Mouse (Mus musculus) heart, embryonic 11.5 days (tissue): ENCODE measurements around the gene Olfr523. TPM values are rescaled to one million over a fixed set of nuclear protein-coding genes. Genes with fewer than 3 reads are reported as not detected.

Experiments
- ATAC-seq: fragments of 200-750 bp; cut with Nextera tagmentation; replicated peaks from 2 replicates; pipeline ENCODE4 v1.8.0; 2017; ENCODE audit warnings: moderate library complexity; ENCODE audit not compliant: insufficient number of reproducible peaks, low FRiP score, low TSS enrichment
- H3K27ac ChIP-seq: fragments of 300-500 bp; sonication (generic); 2 replicates; pipeline ENCODE4 v1.5.1; 2014; ENCODE audit warnings: mild to moderate bottlenecking, low read depth, low read length
- H3K27me3 ChIP-seq: fragments of 300-500 bp; sonication (generic); 2 replicates; pipeline ENCODE4 v1.6.1; 2014; ENCODE audit warnings: mild to moderate bottlenecking, low read length, mixed read lengths; ENCODE audit not compliant: control insufficient read depth, insufficient read depth
- H3K36me3 ChIP-seq: fragments of 300-500 bp; sonication (generic); 2 replicates; pipeline ENCODE4 v1.6.1; 2014; ENCODE audit warnings: mild to moderate bottlenecking, low read length, moderate library complexity, mixed read lengths; ENCODE audit not compliant: control insufficient read depth, insufficient read depth
- H3K4me1 ChIP-seq: fragments of 300-500 bp; sonication (generic); 2 replicates; pipeline ENCODE4 v1.6.1; 2014; ENCODE audit warnings: low read length; ENCODE audit not compliant: control insufficient read depth, insufficient read depth
- H3K4me2 ChIP-seq: fragments of 300-500 bp; sonication (generic); 2 replicates; pipeline ENCODE4 v1.6.1; 2014; ENCODE audit warnings: mild to moderate bottlenecking, moderate library complexity
- H3K4me3 ChIP-seq: fragments of 300-500 bp; sonication (generic); 2 replicates; pipeline ENCODE4 v1.5.1; 2014; ENCODE audit warnings: low read depth, low read length
- H3K9ac ChIP-seq: fragments of 300-500 bp; sonication (generic); 2 replicates; pipeline ENCODE4 v1.6.1; 2014; ENCODE audit warnings: mild to moderate bottlenecking, low read depth, low read length, moderate library complexity
- H3K9me3 ChIP-seq: fragments of 300-500 bp; sonication (generic); replicated peaks from 2 replicates; pipeline ENCODE4 v1.6.1; 2016; ENCODE audit warnings: low read length; ENCODE audit not compliant: control insufficient read depth
- WGBS: fragments of 180-500 bp; shearing (Covaris S2); extraction: QIAGEN DNeasy Blood & Tissue Kit; methylation state at CpG from one replicate; pipeline ENCODE4 v1.1.7; 2014; ENCODE audit not compliant: insufficient replicate concordance; 5-methylcytosine and 5-hydroxymethylcytosine counted together
- polyA plus RNA-seq: library from polyadenylated mRNA; unstranded; fragments of >200 nt; fragmentation: Nextera tagmentation; extraction: Ambion mirVana; gene quantifications from 2 replicates; pipeline ENCODE4 v1.2.1, GENCODE M21; 2014

Olfr523 gene
- polyA plus RNA-seq, 1 experiment from 2014 or later = not detected

- no peak overlapping the region for H3K4me3 ChIP-seq
- no peak overlapping the region for H3K9ac ChIP-seq
- no peaks in the 10 kb centered on the region for H3K4me1 ChIP-seq
- H3K27ac ChIP-seq = no peak overlapping the region
- no peak for ATAC-seq
- no peak overlapping the region for H3K4me2 ChIP-seq
- H3K9me3 ChIP-seq = no peaks in the 10 kb centered on the region
- H3K27me3 ChIP-seq = no peaks in the 10 kb centered on the region
- H3K36me3 ChIP-seq = no peaks in the 10 kb centered on the region
- whole genome bisulfite sequencing = 72% methylated on average over 7 of the region's 7 CpGs
Observed at GRCm38 (mm10) chr7:140187721-140188390, 14.8 kb downstream of the Olfr523 start.

- H3K36me3 ChIP-seq = no peaks in the 10 kb centered on the region
- no peaks in the 10 kb centered on the region for H3K4me1 ChIP-seq
- ATAC-seq = no peak
- no peak overlapping the region for H3K4me2 ChIP-seq
- no peaks in the 10 kb centered on the region for H3K9me3 ChIP-seq
- H3K4me3 ChIP-seq = no peak overlapping the region
- no peak overlapping the region for H3K9ac ChIP-seq
- 57% methylated on average over 4 of the region's 4 CpGs for WGBS
- no peaks in the 10 kb centered on the region for H3K27me3 ChIP-seq
- no peak overlapping the region for H3K27ac ChIP-seq
Observed at GRCm38 (mm10) chr7:140188391-140189328, 15.6 kb downstream of the Olfr523 start.

- no peak overlapping the region for H3K4me3 ChIP-seq
- H3K4me1 ChIP-seq = no peaks in the 10 kb centered on the region
- no peak for ATAC-seq
- H3K4me2 ChIP-seq = no peak overlapping the region
- H3K36me3 ChIP-seq = no peaks in the 10 kb centered on the region
- H3K27ac ChIP-seq = no peak overlapping the region
- H3K9ac ChIP-seq = no peak overlapping the region
- no peaks in the 10 kb centered on the region for H3K27me3 ChIP-seq
- H3K9me3 ChIP-seq = no peaks in the 10 kb centered on the region
- 86% methylated on average over 1 of the region's 1 CpGs for WGBS
Observed at GRCm38 (mm10) chr7:140190435-140190834, 17.4 kb downstream of the Olfr523 start.

GRCm38 (mm10) chr7:140192445-140192844 lies 19.4 kb downstream of the Olfr523 start:
- Histone ChIP-seq H3K9ac (no peak overlapping the region), H3K4me2 (no peak overlapping the region), H3K4me3 (no peak overlapping the region), H3K27me3 (no peaks in the 10 kb centered on the region), H3K27ac (no peak overlapping the region), H3K4me1 (no peaks in the 10 kb centered on the region), H3K9me3 (no peaks in the 10 kb centered on the region), H3K36me3 (no peaks in the 10 kb centered on the region)
- 59% methylated on average over 2 of the region's 2 CpGs for WGBS
- ATAC-seq = no peak

GRCm38 (mm10) chr7:140192851-140193250 lies 19.8 kb downstream of the Olfr523 start:
- Histone ChIP-seq H3K4me1 (no peaks in the 10 kb centered on the region), H3K4me3 (no peak overlapping the region), H3K9ac (no peak overlapping the region), H3K4me2 (no peak overlapping the region), H3K9me3 (no peaks in the 10 kb centered on the region), H3K27ac (no peak overlapping the region), H3K36me3 (no peaks in the 10 kb centered on the region), H3K27me3 (no peaks in the 10 kb centered on the region)
- ATAC-seq = no peak
- whole genome bisulfite sequencing = 81% methylated on average over 2 of the region's 2 CpGs

GRCm38 (mm10) chr7:140194031-140194430 lies 21.0 kb downstream of the Olfr523 start:
- no peaks in the 10 kb centered on the region for H3K9me3 ChIP-seq
- no peak overlapping the region for H3K27ac ChIP-seq
- no peak for ATAC-seq
- no peaks in the 10 kb centered on the region for H3K36me3 ChIP-seq
- no peak overlapping the region for H3K4me2 ChIP-seq
- H3K27me3 ChIP-seq = no peaks in the 10 kb centered on the region
- H3K4me3 ChIP-seq = no peak overlapping the region
- 81% methylated on average over 4 of the region's 4 CpGs for WGBS
- H3K4me1 ChIP-seq = no peaks in the 10 kb centered on the region
- no peak overlapping the region for H3K9ac ChIP-seq

GRCm38 (mm10) chr7:140196002-140196401 lies 23.0 kb downstream of the Olfr523 start:
- H3K9me3 ChIP-seq = no peaks in the 10 kb centered on the region
- no peak for ATAC-seq
- H3K4me1 ChIP-seq = no peaks in the 10 kb centered on the region
- no peak overlapping the region for H3K9ac ChIP-seq
- H3K4me2 ChIP-seq = no peak overlapping the region
- no peaks in the 10 kb centered on the region for H3K27me3 ChIP-seq
- WGBS = 74% methylated on average over 8 of the region's 8 CpGs
- no peak overlapping the region for H3K4me3 ChIP-seq
- H3K27ac ChIP-seq = no peak overlapping the region
- H3K36me3 ChIP-seq = no peaks in the 10 kb centered on the region

- H3K4me1 ChIP-seq = no peaks in the 10 kb centered on the region
- no peaks in the 10 kb centered on the region for H3K27me3 ChIP-seq
- no peak overlapping the region for H3K9ac ChIP-seq
- no peak overlapping the region for H3K4me2 ChIP-seq
- no peaks in the 10 kb centered on the region for H3K36me3 ChIP-seq
- no peak for ATAC-seq
- no peaks in the 10 kb centered on the region for H3K9me3 ChIP-seq
- H3K27ac ChIP-seq = no peak overlapping the region
- 79% methylated on average over 4 of the region's 4 CpGs for WGBS
- no peak overlapping the region for H3K4me3 ChIP-seq
Observed at GRCm38 (mm10) chr7:140201090-140201489, 28.1 kb downstream of the Olfr523 start.
